Mouse (Mus musculus): ENCODE results near the gene Krt24. TPM values are rescaled to one million over a fixed set of nuclear protein-coding genes. Genes with fewer than 3 reads are reported as not detected.

Gene Krt24
- polyA plus RNA-seq, 1 experiment from 2014 or later = 0.15 TPM

Other genes with a start within 250 kb of the Krt24 start
- gene Igfbp4, start 244.0 kb downstream of the Krt24 start, polyA plus RNA-seq (2015; fragmentation: Nextera tagmentation; extraction: Ambion mirVana) = 426 and 441 TPM in 2 replicates
- 0.58 and 0.93 TPM in 2 replicates for gene Tns4, start 196.0 kb downstream of the Krt24 start, polyA plus RNA-seq (2015; fragmentation: Nextera tagmentation; extraction: Ambion mirVana)
- gene Ccr7, start 130.2 kb downstream of the Krt24 start, polyA plus RNA-seq (2015; fragmentation: Nextera tagmentation; extraction: Ambion mirVana) = 0.43 and 0.87 TPM in 2 replicates
- 186 and 190 TPM in 2 replicates for gene Smarce1, start 54.2 kb downstream of the Krt24 start, polyA plus RNA-seq (2015; fragmentation: Nextera tagmentation; extraction: Ambion mirVana)
- gene Krt222, start 41.2 kb downstream of the Krt24 start, polyA plus RNA-seq (2015; fragmentation: Nextera tagmentation; extraction: Ambion mirVana) = 0.25 and 0.49 TPM in 2 replicates
- not detected in 2 replicates for gene Krt25, start 37.7 kb upstream of the Krt24 start, polyA plus RNA-seq (2015; fragmentation: Nextera tagmentation; extraction: Ambion mirVana)
- 0.11 TPM in 1 of 2 replicates, not detected in the other for gene Krt26, start 52.7 kb upstream of the Krt24 start, polyA plus RNA-seq (2015; fragmentation: Nextera tagmentation; extraction: Ambion mirVana)
- not detected in 2 replicates for gene Krt27, start 65.8 kb upstream of the Krt24 start, polyA plus RNA-seq (2015; fragmentation: Nextera tagmentation; extraction: Ambion mirVana)
- gene Krt28, start 89.6 kb upstream of the Krt24 start, polyA plus RNA-seq (2015; fragmentation: Nextera tagmentation; extraction: Ambion mirVana) = 0.09 TPM in 1 of 2 replicates, not detected in the other
- gene Krt10, start 104.1 kb upstream of the Krt24 start, polyA plus RNA-seq (2015; fragmentation: Nextera tagmentation; extraction: Ambion mirVana) = 18.3 and 21.2 TPM in 2 replicates
- not detected in 2 replicates for gene Krt12, start 137.0 kb upstream of the Krt24 start, polyA plus RNA-seq (2015; fragmentation: Nextera tagmentation; extraction: Ambion mirVana)
- gene Krt20, start 152.9 kb upstream of the Krt24 start, polyA plus RNA-seq (2015; fragmentation: Nextera tagmentation; extraction: Ambion mirVana) = 64.3 and 72.9 TPM in 2 replicates
- 12.2 and 13.1 TPM in 2 replicates for gene Krt23, start 207.9 kb upstream of the Krt24 start, polyA plus RNA-seq (2015; fragmentation: Nextera tagmentation; extraction: Ambion mirVana)
- not detected in 2 replicates for gene Krt39, start 236.1 kb upstream of the Krt24 start, polyA plus RNA-seq (2015; fragmentation: Nextera tagmentation; extraction: Ambion mirVana)